Mouse (Mus musculus): ENCODE data around the gene Pign. TPM values are rescaled to one million over a fixed set of nuclear protein-coding genes. Genes with fewer than 3 reads are reported as not detected.

Gene Pign
- polyA plus RNA-seq, 1 experiment, result 14.8 TPM

GRCm38 (mm10) chr1:105523768-105524167 lies 139.7 kb downstream of the Pign start:
- no peak overlapping the region for H3K4me3 ChIP-seq (ENCODE audit: insufficient read depth, low read length)
- H3K4me1 ChIP-seq (ENCODE audit: control insufficient read depth, insufficient read depth, low read length), result peaks cover 7% of the 10 kb centered on the region; the same call in 1 of the 2 replicates
- no peak overlapping the region for H3K27ac ChIP-seq (ENCODE audit: insufficient read depth, low read depth, low read length)
- no peak for TF ChIP-seq POLR2A (IDR thresholded peaks at IDR 0.05; ENCODE audit: borderline replicate concordance, low read depth, low read length)
- TF ChIP-seq CTCF (IDR thresholded peaks at IDR 0.05; ENCODE audit: low read depth, low read length), result no peak

- no peak overlapping the region for H3K4me3 ChIP-seq (ENCODE audit: insufficient read depth, low read length)
- TF ChIP-seq CTCF (IDR thresholded peaks at IDR 0.05; ENCODE audit: low read depth, low read length) (no peak), POLR2A (IDR thresholded peaks at IDR 0.05; ENCODE audit: borderline replicate concordance, low read depth, low read length) (no peak)
- H3K27ac ChIP-seq (ENCODE audit: insufficient read depth, low read depth, low read length), result no peak overlapping the region
- peaks cover 7% of the 10 kb centered on the region; the same call in 1 of the 2 replicates for H3K4me1 ChIP-seq (ENCODE audit: control insufficient read depth, insufficient read depth, low read length)
Observed at GRCm38 (mm10) chr1:105522321-105522720, 141.2 kb downstream of the Pign start.

GRCm38 (mm10) chr1:105518101-105518500 lies 145.4 kb downstream of the Pign start:
- H3K4me1 ChIP-seq (ENCODE audit: control insufficient read depth, insufficient read depth, low read length), result peaks cover 7% of the 10 kb centered on the region; the same call in 1 of the 2 replicates
- H3K27ac ChIP-seq (ENCODE audit: insufficient read depth, low read depth, low read length), result no peak overlapping the region
- H3K4me3 ChIP-seq (ENCODE audit: insufficient read depth, low read length), result no peak overlapping the region
- no peak for TF ChIP-seq POLR2A (IDR thresholded peaks at IDR 0.05; ENCODE audit: borderline replicate concordance, low read depth, low read length)
- TF ChIP-seq CTCF (IDR thresholded peaks at IDR 0.05; ENCODE audit: low read depth, low read length), result no peak

- TF ChIP-seq CTCF (IDR thresholded peaks at IDR 0.05; ENCODE audit: low read depth, low read length) (no peak), POLR2A (IDR thresholded peaks at IDR 0.05; ENCODE audit: borderline replicate concordance, low read depth, low read length) (no peak)
- H3K4me3 ChIP-seq (ENCODE audit: insufficient read depth, low read length), result no peak overlapping the region
- peaks cover 3% of the 10 kb centered on the region; the same call in 1 of the 2 replicates for H3K4me1 ChIP-seq (ENCODE audit: control insufficient read depth, insufficient read depth, low read length)
- H3K27ac ChIP-seq (ENCODE audit: insufficient read depth, low read depth, low read length), result no peak overlapping the region
Observed at GRCm38 (mm10) chr1:105507116-105507515, 156.4 kb downstream of the Pign start.

GRCm38 (mm10) chr1:105492626-105493025 lies 170.9 kb downstream of the Pign start:
- H3K27ac ChIP-seq (ENCODE audit: insufficient read depth, low read depth, low read length), result no peak overlapping the region
- no peak overlapping the region for H3K4me3 ChIP-seq (ENCODE audit: insufficient read depth, low read length)
- no peak for TF ChIP-seq CTCF (IDR thresholded peaks at IDR 0.05; ENCODE audit: low read depth, low read length)
- no peak for TF ChIP-seq POLR2A (IDR thresholded peaks at IDR 0.05; ENCODE audit: borderline replicate concordance, low read depth, low read length)
- peaks cover 3% of the 10 kb centered on the region for H3K4me1 ChIP-seq (ENCODE audit: control insufficient read depth, insufficient read depth, low read length)

- TF ChIP-seq CTCF (IDR thresholded peaks at IDR 0.05; ENCODE audit: low read depth, low read length), result no peak
- no peak for TF ChIP-seq POLR2A (IDR thresholded peaks at IDR 0.05; ENCODE audit: borderline replicate concordance, low read depth, low read length)
- Histone ChIP-seq H3K4me3 (ENCODE audit: insufficient read depth, low read length) (no peak overlapping the region), H3K27ac (ENCODE audit: insufficient read depth, low read depth, low read length) (no peak overlapping the region), H3K4me1 (ENCODE audit: control insufficient read depth, insufficient read depth, low read length) (no peaks in the 10 kb centered on the region)
Observed at GRCm38 (mm10) chr1:105489456-105489855, 174.0 kb downstream of the Pign start.

GRCm38 (mm10) chr1:105487037-105487436 lies 176.4 kb downstream of the Pign start:
- H3K27ac ChIP-seq (ENCODE audit: insufficient read depth, low read depth, low read length), result no peak overlapping the region
- H3K4me3 ChIP-seq (ENCODE audit: insufficient read depth, low read length), result no peak overlapping the region
- no peaks in the 10 kb centered on the region for H3K4me1 ChIP-seq (ENCODE audit: control insufficient read depth, insufficient read depth, low read length)
- TF ChIP-seq POLR2A (IDR thresholded peaks at IDR 0.05; ENCODE audit: borderline replicate concordance, low read depth, low read length) (no peak), CTCF (IDR thresholded peaks at IDR 0.05; ENCODE audit: low read depth, low read length) (no peak)

Other genes starting within 250 kb of the Pign start
- gene Relch, start 184 bp upstream of the Pign start, polyA plus RNA-seq (2012; ENCODE audit: insufficient read depth, insufficient read length, missing spikeins), result 37.3 and 39.9 TPM in 2 replicates
- gene Tnfrsf11a, start 117.0 kb upstream of the Pign start, polyA plus RNA-seq (2012; ENCODE audit: insufficient read depth, insufficient read length, missing spikeins), result 56.0 and 57.9 TPM in 2 replicates